Mouse (Mus musculus) heart, adult 2 months (tissue): ENCODE measurements around the gene Ppm1d.

Experiments
- CTCF ChIP-seq: fragments of 200-600 bp; IDR thresholded peaks from 2 replicates; pipeline ENCODE4 v1.8.1; 2022; ENCODE audit warnings: antibody characterized with exemption, mild to moderate bottlenecking, moderate library complexity
- POLR2A ChIP-seq: fragments of 200-500 bp; IDR thresholded peaks from 2 replicates; pipeline ENCODE4 v1.6.1; 2011; ENCODE audit warnings: mild to moderate bottlenecking, low read depth, low read length, control low read depth; ENCODE audit not compliant: insufficient read depth

DNA sequence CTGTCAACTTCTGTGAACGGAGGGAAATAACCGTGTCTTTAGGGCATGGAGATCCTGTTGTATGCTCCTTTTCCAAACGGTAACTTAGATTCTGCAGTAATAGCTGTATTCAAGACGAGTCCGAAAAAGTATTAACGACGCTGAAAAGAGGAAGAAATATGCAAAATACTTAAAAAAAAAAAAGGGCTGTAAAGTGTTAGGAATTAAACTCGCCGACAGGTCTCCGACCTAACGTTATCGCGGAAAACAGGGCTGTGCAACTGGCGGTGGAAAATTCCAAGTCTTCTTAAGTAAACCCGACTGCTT, 684 bp upstream of the Ppm1d start:
- TF ChIP-seq CTCF (no peak), POLR2A (no peak)
